Mouse (Mus musculus) forebrain, embryonic 15.5 days (tissue): Measurements from ENCODE around the gene Nanog. TPM values are rescaled to one million over a fixed set of nuclear protein-coding genes. Genes with fewer than 3 reads are reported as not detected.
"Not testable (repeated sequence)": the region's sequence is repeated elsewhere in the genome, so short reads cannot be mapped to it uniquely, and the experiment has no call there.

Source experiments
- ATAC-seq: fragments of 200-750 bp; cut with Nextera tagmentation; replicated peaks from 2 replicates; pipeline ENCODE4 v1.8.0; 2017; ENCODE audit warnings: mild to moderate bottlenecking, moderate TSS enrichment, moderate library complexity
- H3K27ac ChIP-seq: fragments of 300-500 bp; sonication (generic); replicated peaks from 2 replicates; pipeline ENCODE4 v1.5.1; 2015; ENCODE audit warnings: mild to moderate bottlenecking, inconsistent platforms
- H3K27me3 ChIP-seq: fragments of 300-500 bp; sonication (generic); 2 replicates; pipeline ENCODE4 v1.6.1; 2015; ENCODE audit warnings: inconsistent platforms
- H3K36me3 ChIP-seq: fragments of 300-500 bp; sonication (generic); 2 replicates; pipeline ENCODE4 v1.6.1; 2015; ENCODE audit warnings: mild to moderate bottlenecking, inconsistent platforms
- H3K4me1 ChIP-seq: fragments of 300-500 bp; sonication (generic); 2 replicates; pipeline ENCODE4 v1.6.1; 2015; ENCODE audit warnings: inconsistent platforms
- H3K4me2 ChIP-seq: fragments of 300-500 bp; sonication (generic); replicated peaks from 2 replicates; pipeline ENCODE4 v1.6.1; 2015; ENCODE audit warnings: mild to moderate bottlenecking, inconsistent platforms
- H3K4me3 ChIP-seq: fragments of 300-500 bp; sonication (generic); 2 replicates; pipeline ENCODE4 v1.5.1; 2015; ENCODE audit warnings: mild to moderate bottlenecking, inconsistent platforms
- H3K9ac ChIP-seq: fragments of 300-500 bp; sonication (generic); replicated peaks from 2 replicates; pipeline ENCODE4 v1.6.1; 2015; ENCODE audit warnings: mild to moderate bottlenecking, inconsistent platforms
- H3K9me3 ChIP-seq: fragments of 300-500 bp; sonication (generic); 2 replicates; pipeline ENCODE4 v1.6.1; 2016; ENCODE audit warnings: inconsistent platforms
- WGBS: fragments of 180-500 bp; shearing (Covaris S2); methylation state at CpG from one replicate; pipeline ENCODE4 v1.1.7; 2015; ENCODE audit warnings: mixed read lengths; 5-methylcytosine and 5-hydroxymethylcytosine counted together
- polyA plus RNA-seq: library from polyadenylated mRNA; unstranded; fragments of >200 nt; fragmentation: Nextera tagmentation; extraction: Ambion mirVana; gene quantifications from 2 replicates; pipeline ENCODE4 v1.2.1, GENCODE M21; 2015

Gene Nanog
- polyA plus RNA-seq, 1 experiment from 2014 or later: 0.29 TPM

GRCm38 (mm10) chr6:122670841-122671240 is 36.4 kb upstream of the Nanog start:
- WGBS: 96% methylated on average over 4 of the region's 4 CpGs
- Histone ChIP-seq H3K9me3 (no peaks in the 10 kb centered on the region), H3K36me3 (no peaks in the 10 kb centered on the region), H3K4me1 (peaks cover 3% of the 10 kb centered on the region; the same call in 1 of the 2 replicates), H3K9ac (no peak overlapping the region), H3K4me3 (no peak overlapping the region), H3K27ac (no peak overlapping the region), H3K27me3 (no peaks in the 10 kb centered on the region), H3K4me2 (no peak overlapping the region)
- ATAC-seq: no peak

DNA sequence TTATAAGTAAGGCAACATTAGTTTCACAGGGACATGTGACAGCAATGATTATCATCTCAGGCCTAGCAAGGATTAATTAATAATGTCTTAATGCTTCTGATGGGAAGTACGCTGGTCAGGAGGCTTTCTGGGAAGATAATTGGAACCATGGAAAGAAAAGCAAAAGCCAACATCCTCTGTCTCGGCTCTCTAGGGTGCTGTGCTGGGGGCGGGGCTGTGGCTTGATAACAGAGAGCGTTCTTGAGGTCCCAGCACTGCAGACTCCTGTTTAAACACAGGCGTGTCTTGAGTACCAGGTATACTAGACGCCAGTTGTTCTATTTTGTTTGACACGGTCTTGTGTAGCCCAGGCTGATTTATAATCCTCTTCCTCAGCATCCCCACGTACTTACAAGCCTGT is 34.5 kb upstream of the Nanog start:
- no peaks in the 10 kb centered on the region for H3K27me3 ChIP-seq
- no peaks in the 10 kb centered on the region for H3K36me3 ChIP-seq
- 59% methylated on average over 8 of the region's 8 CpGs for WGBS
- ATAC-seq: no peak
- H3K9me3 ChIP-seq: no peaks in the 10 kb centered on the region
- no peak overlapping the region for H3K4me3 ChIP-seq
- H3K4me2 ChIP-seq: no peak overlapping the region
- no peak overlapping the region for H3K9ac ChIP-seq
- no peak overlapping the region for H3K27ac ChIP-seq
- H3K4me1 ChIP-seq: peaks cover 3% of the 10 kb centered on the region; the same call in 1 of the 2 replicates

DNA sequence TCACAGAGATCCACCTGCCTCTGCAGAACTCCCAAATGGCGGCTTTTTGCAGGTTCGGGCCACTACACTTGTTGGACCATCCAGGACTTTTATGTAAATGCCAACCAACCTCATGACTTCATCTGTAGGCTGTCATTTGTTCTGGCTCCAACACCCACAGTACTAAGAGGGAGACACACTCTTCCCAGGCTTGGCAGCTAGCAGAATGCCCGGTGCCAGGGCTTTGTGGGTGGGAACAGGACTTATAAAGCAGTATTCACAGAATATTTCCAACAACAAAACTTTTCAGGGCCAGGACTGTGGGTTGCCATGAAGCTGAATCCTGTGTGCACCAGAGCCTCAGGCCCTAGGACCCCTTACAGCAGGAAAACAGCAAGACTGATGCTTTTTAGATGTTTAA is 24.6 kb upstream of the Nanog start:
- WGBS: 79% methylated on average over 3 of the region's 3 CpGs
- H3K36me3 ChIP-seq: no peaks in the 10 kb centered on the region
- H3K4me2 ChIP-seq: no peak overlapping the region
- no peaks in the 10 kb centered on the region for H3K4me1 ChIP-seq
- no peak for ATAC-seq
- H3K4me3 ChIP-seq: no peak overlapping the region
- H3K9me3 ChIP-seq: no peaks in the 10 kb centered on the region
- no peaks in the 10 kb centered on the region for H3K27me3 ChIP-seq
- no peak overlapping the region for H3K27ac ChIP-seq
- H3K9ac ChIP-seq: no peak overlapping the region

DNA sequence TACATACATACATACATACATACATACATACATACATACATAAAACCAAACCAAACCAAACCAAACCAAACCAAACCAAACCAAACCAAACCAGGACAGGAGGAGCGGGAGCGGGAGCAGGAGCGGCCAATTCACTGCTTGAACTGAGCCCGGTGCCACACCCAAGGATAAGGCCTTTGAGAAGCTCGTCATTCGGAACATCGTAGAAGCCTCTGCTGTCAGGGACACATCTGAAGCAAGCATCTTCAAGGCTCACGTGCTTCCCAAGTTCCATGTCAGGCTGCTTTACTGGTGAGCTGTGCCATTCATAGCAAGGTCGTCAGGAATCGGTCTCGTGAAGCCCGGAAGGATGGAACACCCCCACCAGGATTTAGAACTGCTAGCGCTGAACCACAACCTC is 20.6 kb upstream of the Nanog start:
- H3K9me3 ChIP-seq: no peaks in the 10 kb centered on the region
- WGBS: 91% methylated on average over 13 of the region's 13 CpGs
- no peak for ATAC-seq
- no peak overlapping the region for H3K4me2 ChIP-seq
- no peaks in the 10 kb centered on the region for H3K27me3 ChIP-seq
- no peaks in the 10 kb centered on the region for H3K4me1 ChIP-seq
- H3K36me3 ChIP-seq: no peaks in the 10 kb centered on the region
- H3K4me3 ChIP-seq: no peak overlapping the region
- no peak overlapping the region for H3K9ac ChIP-seq
- no peak overlapping the region for H3K27ac ChIP-seq

- Histone ChIP-seq H3K4me1 (no peaks in the 10 kb centered on the region), H3K4me2 (no peak overlapping the region), H3K4me3 (no peak overlapping the region), H3K27ac (no peak overlapping the region), H3K36me3 (no peaks in the 10 kb centered on the region), H3K9me3 (no peaks in the 10 kb centered on the region), H3K27me3 (no peaks in the 10 kb centered on the region), H3K9ac (no peak overlapping the region)
- WGBS: 79% methylated on average over 6 of the region's 6 CpGs
- no peak for ATAC-seq
These were observed 17.8 kb upstream of the Nanog start for GRCm38 (mm10) chr6:122689411-122690055.

- Histone ChIP-seq H3K4me1 (no peaks in the 10 kb centered on the region), H3K36me3 (no peaks in the 10 kb centered on the region), H3K9ac (no peak overlapping the region), H3K27ac (no peak overlapping the region), H3K27me3 (no peaks in the 10 kb centered on the region), H3K9me3 (no peaks in the 10 kb centered on the region), H3K4me2 (no peak overlapping the region), H3K4me3 (no peak overlapping the region)
- 92% methylated on average over 5 of the region's 5 CpGs for WGBS
- no peak for ATAC-seq
These were observed 17.2 kb upstream of the Nanog start for GRCm38 (mm10) chr6:122690082-122690481.

- no peak overlapping the region for H3K4me3 ChIP-seq
- H3K4me1 ChIP-seq: no peaks in the 10 kb centered on the region
- no peaks in the 10 kb centered on the region for H3K9me3 ChIP-seq
- H3K9ac ChIP-seq: no peak overlapping the region
- no peaks in the 10 kb centered on the region for H3K27me3 ChIP-seq
- 90% methylated on average over 3 of the region's 3 CpGs for WGBS
- H3K36me3 ChIP-seq: no peaks in the 10 kb centered on the region
- no peak overlapping the region for H3K27ac ChIP-seq
- ATAC-seq: no peak
- no peak overlapping the region for H3K4me2 ChIP-seq
These were observed 11.9 kb upstream of the Nanog start for GRCm38 (mm10) chr6:122695398-122695797.

- not testable (repeated sequence) for H3K36me3 ChIP-seq, H3K4me2 ChIP-seq, H3K27ac ChIP-seq, H3K27me3 ChIP-seq, H3K9ac ChIP-seq, H3K4me3 ChIP-seq, H3K9me3 ChIP-seq, ATAC-seq, H3K4me1 ChIP-seq
- WGBS: 95% methylated on average over 2 of the region's 2 CpGs
These were observed 7.7 kb upstream of the Nanog start for GRCm38 (mm10) chr6:122699628-122700027.

DNA sequence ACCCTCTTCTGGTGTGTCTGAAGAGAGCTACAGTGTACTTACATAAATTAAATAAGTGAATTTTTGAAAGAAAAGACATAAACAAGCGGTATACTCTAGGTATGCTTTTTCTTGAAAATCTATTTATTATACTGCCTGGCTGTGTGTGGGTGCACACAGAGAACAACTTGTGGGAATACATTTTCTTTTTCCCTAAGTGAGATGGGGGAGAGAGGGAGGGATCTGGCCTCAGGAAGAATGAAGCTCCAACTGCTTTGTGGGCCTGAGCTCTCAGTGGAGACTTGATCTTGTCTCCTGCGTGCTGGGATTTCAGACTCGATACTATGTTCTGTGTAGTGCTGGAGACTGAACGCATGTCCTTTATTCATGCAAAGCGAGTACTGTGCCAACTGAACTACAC is 5.5 kb upstream of the Nanog start:
- no peak for ATAC-seq
- Histone ChIP-seq H3K4me3 (no peak overlapping the region), H3K4me2 (no peak overlapping the region), H3K9me3 (no peaks in the 10 kb centered on the region), H3K27ac (no peak overlapping the region), H3K9ac (no peak overlapping the region), H3K27me3 (no peaks in the 10 kb centered on the region), H3K4me1 (peaks cover 8% of the 10 kb centered on the region), H3K36me3 (no peaks in the 10 kb centered on the region)
- WGBS: 74% methylated on average over 5 of the region's 5 CpGs

DNA sequence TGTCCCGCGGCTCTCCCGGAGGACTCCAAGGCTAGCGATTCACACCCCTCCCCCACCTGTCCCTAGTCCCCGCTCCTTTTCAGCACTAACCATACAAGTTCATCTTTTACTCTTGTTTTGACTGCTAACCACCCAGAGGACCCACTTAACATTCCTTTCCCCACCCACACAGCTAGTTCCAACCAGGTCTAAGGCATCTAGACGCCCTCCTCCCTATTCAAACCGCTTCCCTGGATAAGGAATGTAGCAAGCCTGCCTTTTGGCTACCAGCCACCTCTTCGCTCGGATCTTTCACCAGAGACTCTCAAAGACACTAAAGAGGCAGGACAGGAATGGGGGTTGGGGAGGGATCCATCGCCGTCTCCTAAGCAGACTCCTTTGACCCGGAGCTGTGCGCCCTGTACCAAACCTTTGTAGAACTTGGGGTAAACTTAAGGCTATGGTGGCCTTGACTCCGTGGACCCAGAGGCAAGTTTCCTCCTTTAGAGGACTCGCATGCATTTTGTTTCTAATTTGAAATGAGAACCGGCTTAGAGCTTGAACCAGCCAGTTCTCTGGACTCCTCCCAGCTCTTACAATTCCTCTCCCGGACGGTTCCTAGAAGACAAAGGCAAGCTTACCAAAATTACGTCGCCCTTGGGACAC is 4.7 kb upstream of the Nanog start:
- H3K9ac ChIP-seq: peak overlapping the region; percentile 24
- no peaks in the 10 kb centered on the region for H3K36me3 ChIP-seq
- peak; percentile 83 for ATAC-seq
- H3K27me3 ChIP-seq: 0 out of 2 replicates have a peak, but pooled peaks cover 4% of the 10 kb centered on the region
- peaks cover 8% of the 10 kb centered on the region for H3K4me1 ChIP-seq
- H3K9me3 ChIP-seq: no peaks in the 10 kb centered on the region
- H3K4me3 ChIP-seq: peak overlapping the region; percentile 33
- 0 out of 2 replicates have a peak overlapping the region, but pooled peaks have one; percentile 40 for H3K27ac ChIP-seq
- WGBS: 2% methylated on average over 20 of the region's 20 CpGs
- H3K4me2 ChIP-seq: peak overlapping the region; percentile 49

DNA sequence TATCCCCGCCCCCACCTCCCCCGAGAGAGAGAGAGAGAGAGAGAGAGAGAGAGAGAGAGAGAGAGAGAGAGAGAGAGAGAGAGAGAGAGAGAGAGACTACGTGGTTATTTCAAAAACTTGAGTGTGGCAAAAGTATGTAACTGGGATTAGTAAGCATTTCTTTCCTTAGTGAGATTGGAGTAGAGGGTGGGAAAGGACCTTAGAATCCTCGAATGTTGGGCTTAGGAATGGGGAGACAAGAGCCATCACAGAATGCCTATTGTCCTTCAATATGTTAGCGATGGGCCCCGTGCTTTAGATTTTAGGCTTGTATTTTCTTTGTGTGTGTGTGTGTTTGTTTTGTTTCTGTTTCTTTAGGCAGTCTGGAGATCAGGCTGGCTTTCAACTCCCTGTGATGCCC is 4.0 kb upstream of the Nanog start:
- no peak for ATAC-seq
- no peaks in the 10 kb centered on the region for H3K36me3 ChIP-seq
- no peaks in the 10 kb centered on the region for H3K9me3 ChIP-seq
- no peak overlapping the region for H3K9ac ChIP-seq
- peak overlapping the region; percentile 49; the same call in 1 of the 2 replicates for H3K4me2 ChIP-seq
- 14% methylated on average over 6 of the region's 6 CpGs for WGBS
- 0 out of 2 replicates have a peak, but pooled peaks cover 4% of the 10 kb centered on the region for H3K27me3 ChIP-seq
- H3K27ac ChIP-seq: 0 out of 2 replicates have a peak overlapping the region, but pooled peaks have one; percentile 40
- peaks cover 8% of the 10 kb centered on the region for H3K4me1 ChIP-seq
- no peak overlapping the region for H3K4me3 ChIP-seq

DNA sequence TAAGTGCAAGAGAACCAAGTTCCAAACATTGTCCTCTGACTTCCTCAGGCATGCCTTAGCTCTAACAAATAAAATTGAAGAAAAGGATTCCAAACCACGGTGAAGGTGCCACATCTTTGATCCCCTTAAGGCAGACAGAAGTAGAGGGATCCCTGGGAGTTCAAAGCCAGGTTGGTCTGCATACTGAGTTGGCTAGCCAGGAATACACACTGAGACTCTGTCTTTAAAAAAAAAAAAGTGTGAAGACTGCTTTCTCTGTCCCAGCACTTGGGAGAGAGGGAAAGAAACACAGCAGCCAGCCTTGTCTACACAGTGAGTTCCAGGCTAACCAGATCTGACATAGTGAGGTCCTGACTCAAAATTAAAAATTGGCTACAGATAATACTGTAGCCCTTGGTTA is 3.6 kb upstream of the Nanog start:
- H3K9ac ChIP-seq: no peak overlapping the region
- ATAC-seq: no peak
- H3K4me3 ChIP-seq: no peak overlapping the region
- no peaks in the 10 kb centered on the region for H3K9me3 ChIP-seq
- WGBS: 13% methylated on average over 1 of the region's 1 CpGs
- H3K36me3 ChIP-seq: no peaks in the 10 kb centered on the region
- H3K27me3 ChIP-seq: 0 out of 2 replicates have a peak, but pooled peaks cover 4% of the 10 kb centered on the region
- peaks cover 8% of the 10 kb centered on the region for H3K4me1 ChIP-seq
- no peak overlapping the region for H3K27ac ChIP-seq
- H3K4me2 ChIP-seq: no peak overlapping the region
